Mouse (Mus musculus) bone marrow macrophage, adult 2 months (primary cell): ENCODE data around the gene Smad3.

Experiments
- CTCF ChIP-seq: IDR thresholded peaks from 2 replicates; pipeline ENCODE4 v1.5.1; 2012; ENCODE audit warnings: low read depth, mild to moderate bottlenecking, low read length, moderate library complexity
- POLR2A ChIP-seq: IDR thresholded peaks from 2 replicates; pipeline ENCODE4 v1.6.1; 2012; ENCODE audit warnings: mild to moderate bottlenecking, low read depth, low read length, borderline replicate concordance

GRCm38 (mm10) chr9:63672797-63673493 is 84.8 kb downstream of the Smad3 start:
- TF ChIP-seq CTCF (no peak), POLR2A (no peak)
